Mouse (Mus musculus): ENCODE results near the gene Trim60. TPM values are rescaled to one million over a fixed set of nuclear protein-coding genes. Genes with fewer than 3 reads are reported as not detected.

Gene Trim60
- polyA plus RNA-seq (2012; rRNA removed): 0.01 TPM in 1 of 2 replicates, not detected in the other

GRCm38 (mm10) chr8:65018423-65018822 is at the start of gene Trim60, which contains the start of gene Trim61:
TSS of gene Trim60 (minus strand) at chr8:65018584.
TSS of gene Trim61 (minus strand) at chr8:65018523.

DNA sequence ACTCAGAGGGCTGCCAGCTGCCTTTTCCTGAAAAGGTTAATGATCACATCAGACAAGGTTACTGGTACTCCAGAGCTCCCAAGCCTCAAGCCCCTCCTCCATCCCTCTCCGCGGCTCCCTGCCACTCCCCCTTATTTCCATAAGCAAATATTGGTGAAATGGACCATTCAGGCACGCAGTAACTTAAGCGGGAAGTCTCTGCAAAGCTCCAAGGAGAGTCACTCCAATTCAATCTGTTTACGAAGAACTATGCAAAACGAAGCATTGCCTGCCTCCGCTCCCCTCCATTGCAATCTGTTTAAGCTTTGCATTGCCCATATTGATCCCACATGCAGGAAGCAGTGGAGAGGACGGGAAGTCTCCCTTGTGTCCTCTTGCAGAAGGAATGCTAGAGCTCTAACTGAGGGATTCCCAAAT is 18.7 kb upstream of the Trim60 start, which contains the start of gene Apela:
TSS of gene Apela (minus strand) at position 220 of the 417 bp plus-strand sequence.

GRCm38 (mm10) chr8:64987731-64988130 is 30.7 kb downstream of the Trim60 start, which contains the start of gene Trim75:
TSS of gene Trim75 (minus strand) at chr8:64987831.

Other genes with a start within 250 kb of the Trim60 start
- 3.3 and 3.6 TPM in 2 replicates for gene Klhl2, start 168.6 kb downstream of the Trim60 start, polyA plus RNA-seq (2012; rRNA removed)
- gene Tmem192, start 71.4 kb downstream of the Trim60 start, polyA plus RNA-seq (2012; rRNA removed): 6.7 and 7.1 TPM in 2 replicates
- not detected in 2 replicates for gene Trim75, start 30.8 kb downstream of the Trim60 start, polyA plus RNA-seq (2012; rRNA removed)
- not detected in 2 replicates for gene Trim61, start 61 bp downstream of the Trim60 start, polyA plus RNA-seq (2012; rRNA removed)
- gene Apela, start 18.8 kb upstream of the Trim60 start, polyA plus RNA-seq (2012; rRNA removed): 0.52 and 0.53 TPM in 2 replicates
- not detected in 2 replicates for gene Gm10663, start 56.4 kb upstream of the Trim60 start, polyA plus RNA-seq (2012; rRNA removed)
- 0.02 TPM in 1 of 2 replicates, not detected in the other for gene BC030870, start 111.0 kb upstream of the Trim60 start, polyA plus RNA-seq (2012; rRNA removed)